Mouse (Mus musculus) cerebellum, postnatal 36 days (tissue): Measurements from ENCODE around the gene Tmco1.

Experiments
- DNase-seq, 2 experiments: peaks; one replicate each; pipeline ENCODE4 v3.0.0; 2021 to 2022; ENCODE audit warnings: mixed read lengths in 2 of 2

Gene Tmco1

DNA sequence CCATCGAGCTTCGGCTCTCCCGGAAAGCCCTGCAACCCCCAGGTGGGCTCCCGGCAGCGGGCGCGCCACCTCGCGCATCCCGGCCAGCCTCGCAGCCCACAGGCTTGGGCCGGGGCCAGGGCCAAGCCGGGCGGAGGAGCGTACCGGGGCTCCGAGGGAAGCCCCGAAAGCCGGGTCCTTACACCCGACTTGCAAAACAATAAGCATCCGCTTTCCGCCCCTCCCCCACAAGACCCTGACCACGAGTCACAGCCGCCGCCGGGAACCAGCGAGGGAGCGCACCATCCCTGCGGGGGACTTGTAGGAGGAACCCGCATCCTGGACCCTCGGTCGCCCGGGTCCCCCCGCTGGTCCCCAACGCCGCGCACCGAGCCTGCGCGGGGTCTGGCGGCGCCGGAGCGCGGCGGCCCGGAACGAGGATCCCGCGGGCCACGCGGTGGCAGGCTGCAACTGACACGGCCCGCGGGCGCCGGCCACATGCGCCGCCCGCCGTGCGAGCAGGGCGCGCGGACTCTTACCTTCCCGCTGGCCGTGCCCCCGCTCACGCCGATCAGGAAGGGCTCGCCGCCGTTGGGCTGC is 23.8 kb upstream of the Tmco1 start:
- peak; percentile 55 to 64 for DNase-seq

DNA sequence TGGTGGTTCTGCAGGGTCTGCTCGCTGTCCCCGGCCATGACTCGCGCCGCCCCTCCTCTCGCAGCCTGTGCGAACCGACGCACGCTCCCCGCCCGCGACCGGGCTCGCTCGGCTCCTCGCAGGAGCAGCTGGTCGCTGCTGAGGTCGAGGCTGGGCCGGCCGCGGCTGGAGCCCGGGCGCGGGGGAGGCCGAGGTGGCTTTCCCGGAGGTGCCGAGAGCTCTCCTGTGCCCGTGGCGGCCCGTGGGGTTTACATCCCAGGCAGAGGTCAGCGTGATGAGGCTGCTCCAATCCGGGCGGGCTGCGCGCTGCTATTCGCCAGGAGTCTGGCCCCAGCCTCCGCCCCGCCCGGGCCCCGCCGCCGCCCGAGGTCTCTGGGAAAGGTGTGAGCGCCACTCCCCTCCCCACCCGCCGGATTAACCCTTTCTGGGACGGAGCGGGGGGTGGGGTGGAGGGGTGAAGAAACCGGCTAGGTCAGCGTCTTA is 23.3 kb upstream of the Tmco1 start:
- DNase-seq = peak; percentile 92 to 96

DNA sequence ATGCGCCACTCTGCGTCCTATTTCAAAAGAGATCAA is 23.0 kb upstream of the Tmco1 start, which contains the start of gene Uck2:
TSS of gene Uck2 (minus strand) at position 1 of the 36 bp plus-strand sequence.
- DNase-seq = no peak

DNA sequence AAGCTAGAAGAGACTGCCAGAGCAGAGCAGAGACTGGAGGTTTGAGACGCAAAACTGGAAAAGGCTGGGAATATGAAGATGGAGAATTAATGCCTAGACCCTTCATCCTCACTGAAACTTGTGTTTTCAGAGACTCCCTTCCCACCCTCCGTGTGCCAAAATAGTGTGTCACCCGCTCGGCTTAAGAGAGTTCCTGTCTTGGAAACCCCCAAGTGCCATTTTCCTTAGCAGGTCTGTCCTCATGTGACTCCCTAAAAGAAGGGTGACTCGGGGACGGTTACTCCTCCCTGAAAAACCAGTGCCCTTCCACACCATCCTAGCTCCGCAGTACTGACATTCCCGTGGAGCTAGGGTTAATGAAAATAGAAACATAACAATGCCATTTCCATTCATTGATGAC is 22.8 kb upstream of the Tmco1 start:
- DNase-seq = peak in 1 of 2 experiments; percentile 36

DNA sequence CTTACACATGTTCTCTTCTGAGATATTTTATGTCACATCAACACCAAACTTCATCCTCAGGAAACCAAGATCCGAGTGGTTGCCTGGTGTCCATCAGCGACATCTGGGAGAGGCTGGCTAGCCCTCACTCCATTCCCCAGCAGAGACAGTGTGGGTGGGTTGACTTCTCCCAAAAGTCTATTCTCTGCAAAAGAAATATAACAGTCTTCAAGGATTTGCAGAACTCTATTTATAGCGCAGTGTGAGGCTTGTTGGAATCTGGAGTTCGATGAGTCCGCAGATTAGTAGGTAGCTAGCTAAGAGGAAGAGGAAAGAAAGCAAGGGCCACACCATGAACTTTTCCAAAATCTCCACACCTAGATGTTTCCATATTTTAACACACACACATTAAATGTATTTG is 21.0 kb upstream of the Tmco1 start:
- no peak for DNase-seq

DNA sequence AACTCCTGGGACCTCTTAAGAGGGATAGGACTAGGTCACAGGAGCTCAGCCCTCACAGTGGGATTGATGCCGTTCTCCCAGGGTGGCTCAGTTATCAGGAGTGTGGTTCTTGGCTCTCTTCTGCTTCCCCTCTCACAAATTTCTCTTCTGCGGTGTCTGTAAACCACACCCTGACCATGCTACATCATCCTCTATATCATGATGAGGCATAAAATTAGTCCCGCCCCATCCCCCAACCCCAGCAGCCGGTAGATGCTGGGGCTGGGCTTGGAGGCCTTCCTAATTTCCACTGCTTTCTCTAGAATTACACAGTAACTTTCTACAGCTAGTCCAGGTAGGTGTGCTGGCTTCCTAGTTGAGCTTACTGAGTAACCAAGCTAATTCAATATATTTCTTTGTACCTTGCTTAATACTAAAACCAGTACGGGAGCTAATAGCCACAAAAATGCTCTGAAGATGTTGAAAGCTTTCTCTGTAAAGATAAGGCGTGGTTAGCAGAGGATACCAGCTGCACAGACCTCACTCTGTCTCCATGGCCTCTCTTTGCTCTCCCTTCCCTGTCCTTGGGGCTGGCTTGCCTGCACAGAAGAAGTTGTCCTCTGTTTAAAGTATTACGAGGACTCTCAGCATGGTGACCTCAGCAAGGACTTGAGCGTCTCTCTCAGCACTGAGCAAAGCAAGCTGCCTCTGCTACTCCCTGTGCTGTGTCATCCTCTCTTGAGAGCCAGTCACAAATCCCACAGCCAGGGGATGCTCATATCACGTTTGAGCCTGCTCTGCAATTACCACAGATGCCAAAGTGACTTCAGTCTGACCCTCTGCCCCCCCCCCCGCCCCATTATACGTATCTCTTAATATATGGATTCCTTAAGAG is 19.3 kb upstream of the Tmco1 start:
- DNase-seq = no peak

DNA sequence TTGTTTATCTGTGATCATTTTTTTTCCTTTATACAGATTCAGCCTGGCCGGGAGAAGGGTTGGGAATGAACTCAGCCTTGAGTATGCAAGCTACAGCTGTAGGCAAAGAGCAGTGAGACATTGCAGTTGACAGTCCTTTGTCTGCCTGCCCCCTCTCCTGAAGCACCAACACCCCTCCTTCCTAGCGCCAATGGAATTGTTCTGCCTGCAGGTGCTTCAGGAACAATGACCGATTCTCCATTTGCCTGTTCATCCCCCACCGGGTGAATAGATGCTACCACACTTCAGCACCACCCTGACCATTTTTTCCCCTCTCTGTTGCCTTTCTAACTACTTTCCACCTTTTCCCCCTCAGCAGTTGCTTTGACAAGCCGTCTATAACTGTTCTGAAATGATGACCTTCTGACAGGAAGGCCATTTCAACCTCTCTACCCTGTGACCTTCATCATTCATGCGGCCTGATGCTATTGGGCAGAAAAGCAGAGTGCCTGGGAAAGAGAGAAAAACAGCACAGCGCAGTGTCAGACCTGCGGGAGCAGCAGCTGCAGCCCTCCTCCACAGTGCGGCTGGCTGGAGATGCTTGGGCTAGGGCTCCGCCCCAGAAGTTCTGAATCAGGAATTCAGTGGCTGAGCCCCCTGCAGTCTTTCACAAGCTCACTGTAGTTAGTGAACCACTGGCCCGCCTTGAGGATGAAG is 18.5 kb upstream of the Tmco1 start:
- DNase-seq = no peak

DNA sequence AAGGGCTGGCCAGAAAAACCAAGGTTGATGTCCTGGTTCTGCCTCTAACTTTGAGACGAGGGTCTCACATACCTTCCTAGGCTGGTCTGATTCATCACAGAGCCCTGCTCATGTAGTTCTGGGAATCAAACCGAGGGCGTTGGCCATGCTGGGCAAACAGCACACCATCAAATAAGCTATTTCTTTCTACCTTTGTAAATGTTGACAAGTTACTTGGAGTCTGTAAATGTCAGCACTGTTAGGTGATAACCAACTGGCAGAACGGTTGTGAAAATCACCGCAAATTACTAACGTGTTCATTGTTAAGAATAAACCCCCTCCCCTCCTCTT is 17.9 kb upstream of the Tmco1 start:
- no peak for DNase-seq

DNA sequence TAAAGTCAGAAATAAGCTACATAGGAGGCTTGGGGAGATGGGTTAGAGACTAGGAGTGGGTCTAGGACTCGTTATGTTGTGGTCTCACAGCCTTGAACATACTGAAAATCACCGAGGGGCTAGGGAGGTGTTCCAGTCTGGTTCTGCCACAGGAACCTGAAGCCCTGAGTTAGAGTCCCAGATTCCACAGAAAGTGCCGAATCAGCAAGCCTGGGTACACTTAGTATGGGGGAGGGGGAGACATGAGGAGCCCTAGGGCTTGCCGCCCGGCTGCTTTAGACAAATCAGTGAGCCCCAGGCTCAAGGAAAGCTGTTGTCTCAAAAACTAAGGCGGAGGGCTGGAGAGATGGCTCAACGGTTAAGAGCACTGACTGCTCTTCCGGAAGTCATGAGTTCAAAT is 16.6 kb upstream of the Tmco1 start:
- no peak for DNase-seq

DNA sequence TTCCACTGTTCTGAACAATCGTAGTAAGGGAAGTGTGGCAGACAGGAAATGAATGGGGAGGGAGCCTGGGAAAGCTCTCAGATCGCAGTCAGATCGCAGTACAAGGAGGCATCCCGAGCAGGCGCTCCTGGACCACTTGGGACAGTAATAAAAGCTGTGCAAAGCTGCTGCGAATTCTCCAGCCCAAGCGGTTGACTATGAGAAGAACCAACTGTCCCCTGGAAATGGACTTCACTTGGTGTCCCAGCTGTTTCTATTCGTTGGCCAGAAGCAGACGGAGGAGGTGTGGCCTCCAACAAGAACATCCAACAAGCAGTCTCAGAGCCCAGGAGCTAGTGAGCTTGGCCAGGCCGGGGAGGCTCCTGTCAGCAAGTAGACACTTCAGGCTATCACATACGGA is 15.7 kb upstream of the Tmco1 start:
- DNase-seq = no peak

DNA sequence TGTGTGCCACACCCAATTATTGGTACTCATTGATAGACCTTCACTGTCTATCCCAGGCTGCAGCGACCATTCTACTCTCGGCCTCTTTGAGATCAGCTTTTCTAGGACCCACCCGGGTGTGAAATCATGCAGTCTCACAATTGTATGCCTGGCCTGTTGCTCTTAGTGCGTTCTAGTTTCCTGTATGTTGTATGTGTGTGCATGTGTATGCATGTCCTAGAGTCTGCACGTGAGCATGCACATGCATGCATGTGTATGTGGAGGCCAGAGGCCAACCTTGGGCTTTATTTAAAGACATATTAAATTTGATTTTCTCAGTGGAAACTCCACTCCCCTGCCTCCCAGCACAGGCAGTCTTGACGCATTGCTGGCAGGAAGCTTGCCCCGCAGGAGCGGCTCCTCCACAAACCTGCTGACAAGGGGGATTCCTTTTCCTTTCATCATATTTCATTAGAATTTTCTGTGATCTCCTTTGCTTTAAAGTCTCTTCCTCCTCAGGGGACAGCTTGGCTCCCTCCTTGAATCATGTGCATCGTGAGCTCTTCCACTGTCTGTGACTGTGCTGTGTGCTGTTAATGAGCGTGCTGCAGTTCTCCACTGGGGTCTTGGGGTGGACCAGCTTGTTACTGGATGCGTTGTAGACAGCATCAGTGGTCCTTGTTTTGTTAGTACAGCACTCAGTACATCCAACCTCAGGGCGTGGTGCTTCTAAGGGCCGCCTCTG is 12.3 kb upstream of the Tmco1 start:
- DNase-seq = no peak

DNA sequence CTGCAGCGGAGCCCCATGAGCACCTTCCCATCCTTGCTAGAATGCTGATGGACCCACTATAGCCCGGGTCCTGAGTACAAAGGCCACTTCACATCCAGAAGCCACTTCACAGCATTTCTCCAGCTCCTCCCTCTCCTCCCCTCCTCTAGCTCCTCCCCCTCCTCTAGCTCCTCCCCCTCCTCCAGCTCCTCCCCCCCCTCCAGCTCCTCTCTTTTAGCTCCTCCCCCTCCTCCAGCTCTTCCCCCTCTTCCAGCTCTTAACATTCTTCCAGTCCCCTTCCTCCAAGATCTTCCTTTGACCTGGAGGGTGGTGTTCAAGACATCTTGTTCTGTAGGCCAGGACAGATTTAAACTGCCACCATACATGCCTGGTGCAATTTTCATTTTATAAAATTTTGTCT is 8.1 kb upstream of the Tmco1 start:
- no peak for DNase-seq

DNA sequence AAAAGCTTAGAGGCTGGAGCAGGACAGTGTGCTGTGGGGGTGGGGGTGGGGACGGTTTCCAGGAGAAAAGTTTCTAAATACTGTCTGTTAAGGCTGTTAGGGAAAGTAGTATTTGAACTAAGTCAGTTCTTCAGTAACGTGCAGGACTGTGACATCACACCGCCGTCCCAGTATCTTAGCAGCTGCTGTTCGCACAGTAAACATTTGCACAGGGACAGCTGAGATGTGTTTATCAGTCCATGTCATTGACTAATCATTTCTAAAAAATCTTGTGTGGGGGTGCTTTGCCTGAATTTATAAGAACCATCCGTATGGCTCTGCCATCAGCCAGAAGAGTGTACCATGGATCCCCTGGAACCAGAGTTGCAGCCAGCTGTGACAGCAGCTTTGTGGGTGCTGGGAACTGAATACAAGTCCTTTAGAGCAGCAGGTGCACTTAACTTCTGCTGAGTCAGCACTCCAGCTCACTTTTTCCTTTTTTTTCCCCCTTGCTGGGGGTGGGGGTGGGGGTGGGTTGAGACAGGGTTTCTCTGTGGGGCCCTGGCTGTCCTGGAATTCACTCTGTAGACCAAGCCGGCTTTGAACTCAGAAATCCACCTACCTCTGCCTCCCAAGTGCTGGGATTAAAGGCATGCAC is 2.6 kb upstream of the Tmco1 start:
- DNase-seq = no peak

DNA sequence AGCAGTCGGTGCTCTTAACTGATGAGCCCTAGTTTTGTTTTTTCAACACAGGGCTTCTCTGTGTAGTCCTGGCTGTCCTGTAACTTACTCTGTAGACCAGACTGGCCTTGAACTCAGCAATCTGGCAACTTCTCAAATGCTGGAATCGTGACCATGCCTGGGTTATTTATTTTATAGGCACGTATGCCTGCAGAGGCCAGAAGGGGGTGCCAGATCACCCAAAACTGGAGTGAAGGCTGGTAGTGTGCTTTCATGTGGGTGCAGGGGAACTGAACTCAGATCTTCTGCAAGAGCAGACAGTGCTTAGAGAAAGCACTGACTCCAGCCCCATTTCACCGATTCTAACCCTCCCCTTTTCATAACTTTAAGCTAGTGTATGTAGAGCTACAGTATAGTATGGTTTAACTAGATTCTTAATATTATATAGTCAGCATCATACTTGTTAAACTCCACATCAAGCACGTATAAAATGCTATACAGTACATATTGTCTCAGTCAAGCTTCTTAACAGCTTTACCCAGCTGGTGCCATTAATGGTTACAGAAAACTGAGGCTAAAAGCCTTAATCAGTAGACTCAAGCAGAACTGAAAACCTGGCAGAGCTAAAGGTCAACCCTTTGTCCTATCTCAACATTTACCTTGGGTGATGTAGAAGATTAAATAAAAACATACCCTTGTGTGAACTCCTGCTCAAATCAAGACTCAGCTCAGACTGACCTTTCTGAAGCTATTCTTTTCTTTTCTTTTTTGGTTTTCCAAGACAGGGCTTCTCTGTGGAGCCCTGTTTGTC is 1.5 kb upstream of the Tmco1 start:
- DNase-seq = peak; percentile 43 to 45

DNA sequence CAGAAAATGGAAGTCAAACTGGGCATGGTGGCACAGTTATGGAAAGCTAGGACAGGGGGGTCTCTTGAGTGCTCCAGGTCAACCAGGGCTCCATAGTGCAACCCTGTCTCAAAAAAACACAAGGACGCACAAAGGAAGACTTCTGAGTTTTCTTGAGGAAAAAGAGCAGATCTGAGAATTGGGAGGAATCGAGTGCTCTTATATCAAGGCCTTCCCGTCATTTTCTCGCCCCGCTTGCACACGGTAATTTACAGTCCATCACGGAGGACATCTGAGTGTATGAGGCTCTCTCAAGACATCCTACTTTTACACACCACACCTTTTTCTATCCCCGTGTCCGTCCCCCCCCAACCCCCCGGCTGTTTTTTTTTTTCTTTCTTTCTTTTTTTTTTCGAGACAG is 504 bp upstream of the Tmco1 start:
- peak in 1 of 2 experiments; percentile 12 for DNase-seq

DNA sequence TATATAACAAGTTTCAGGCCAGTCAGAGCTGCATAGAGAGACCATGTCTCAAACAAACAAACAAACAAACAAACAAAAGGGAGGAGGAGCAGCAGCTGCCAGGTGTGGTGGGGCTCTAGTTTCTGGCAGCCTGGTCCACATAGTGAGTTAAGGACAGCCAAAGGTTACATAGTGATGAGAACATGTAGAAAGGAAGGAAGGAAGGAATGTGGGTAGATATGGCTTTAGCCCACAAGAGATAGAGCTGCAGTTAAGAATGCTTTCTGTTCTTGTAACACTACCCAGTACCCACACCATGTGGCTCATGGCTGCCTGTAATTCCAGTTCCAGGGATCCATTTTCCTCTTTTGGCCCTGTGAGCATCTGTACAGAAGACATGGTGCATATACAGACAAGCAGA is 4.2 kb downstream of the Tmco1 start:
- DNase-seq = no peak

DNA sequence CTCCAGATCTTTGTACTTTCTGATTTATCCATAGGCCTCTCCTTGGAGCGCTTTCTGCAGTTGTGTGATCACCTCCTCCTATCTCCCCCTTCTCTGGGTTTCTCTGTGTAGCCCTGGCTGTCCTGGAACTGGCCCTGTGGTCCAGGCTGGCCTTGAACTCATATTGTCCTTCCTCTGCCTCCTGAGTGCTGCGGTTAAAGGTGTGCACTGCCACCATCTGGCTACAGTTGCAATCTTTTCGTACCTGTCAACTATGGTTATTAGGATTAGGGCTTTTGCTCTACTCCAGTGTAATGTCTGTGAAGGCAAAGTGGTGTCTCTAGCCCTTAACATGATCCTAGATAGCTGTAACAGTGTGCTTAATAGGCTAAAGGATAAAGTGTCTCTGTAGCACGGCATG is 5.0 kb downstream of the Tmco1 start:
- no peak for DNase-seq

DNA sequence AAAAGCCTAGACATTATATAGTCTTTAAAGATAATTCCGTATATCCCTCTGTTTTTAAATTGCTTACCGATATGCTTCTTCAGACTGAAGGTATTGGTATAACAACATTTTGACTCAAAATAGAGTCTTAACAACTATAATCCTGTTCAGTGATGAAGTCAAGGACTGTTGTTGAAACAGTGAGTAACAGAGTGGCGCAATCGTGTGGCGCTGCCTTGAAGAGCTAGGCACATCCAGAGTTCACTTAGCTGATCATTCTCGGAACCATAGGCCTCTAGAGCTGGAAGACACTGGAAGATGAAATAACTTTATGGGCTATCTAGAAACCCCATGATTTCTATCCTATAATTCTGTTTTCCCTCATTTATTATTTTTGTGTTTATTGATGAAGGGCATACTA is 13.5 kb downstream of the Tmco1 start:
- DNase-seq = no peak

DNA sequence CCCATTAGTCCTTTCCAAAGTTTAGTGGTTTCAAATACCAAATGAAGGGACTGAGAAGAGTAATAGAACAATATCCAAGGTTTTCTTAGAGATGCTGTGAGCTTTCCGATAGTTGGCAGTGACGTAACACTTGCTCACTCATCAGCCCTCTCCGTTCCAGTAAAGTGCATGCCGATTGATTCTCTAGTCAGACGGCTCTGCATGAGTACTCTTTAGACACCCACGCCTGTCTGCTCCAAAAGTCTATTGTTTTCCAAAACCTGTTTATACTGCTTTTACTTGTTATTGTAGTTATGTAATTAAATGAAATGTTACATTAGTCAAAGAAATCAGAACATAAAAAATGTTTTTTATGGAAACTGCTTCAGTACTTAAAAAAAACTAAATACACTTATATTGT is 20.6 kb downstream of the Tmco1 start:
- DNase-seq = no peak

DNA sequence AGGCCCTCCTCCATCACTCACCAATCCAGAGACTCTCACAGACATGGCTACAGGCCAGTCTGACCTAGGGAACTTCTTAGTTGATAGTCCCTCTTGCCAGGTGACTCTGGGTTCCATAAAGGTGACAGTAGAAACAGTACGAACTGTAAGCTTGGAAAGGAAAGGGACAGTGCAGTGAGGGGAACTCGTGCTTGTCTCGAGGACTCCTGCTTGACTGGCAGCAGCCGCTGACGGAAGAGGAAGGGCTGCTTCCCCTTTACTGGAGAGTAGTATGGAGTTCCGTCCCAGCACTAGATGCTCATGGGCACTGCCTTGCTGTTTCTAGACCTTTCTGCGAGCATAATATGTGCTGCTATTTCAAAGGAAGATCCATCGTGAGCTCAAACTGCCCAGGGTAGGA is 22.9 kb downstream of the Tmco1 start:
- DNase-seq = no peak

DNA sequence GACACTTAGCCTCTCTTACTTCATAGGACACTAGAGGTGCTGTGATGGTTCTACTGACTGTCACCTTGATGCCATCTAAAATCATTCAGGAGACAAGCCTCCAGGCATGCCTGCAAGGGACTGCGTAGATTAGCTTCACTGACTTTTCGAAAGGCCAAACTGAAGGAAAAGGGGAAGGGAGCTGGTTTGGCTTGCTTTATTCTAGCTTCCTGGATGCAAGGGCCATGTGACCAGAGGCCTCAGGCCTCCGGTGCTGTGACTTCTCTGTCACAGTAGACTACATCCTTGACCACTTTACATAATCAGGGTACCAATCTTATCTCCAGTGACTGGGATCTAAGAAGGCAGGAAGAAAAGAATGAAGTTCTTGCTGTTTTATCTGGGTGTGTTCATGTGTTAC is 28.2 kb downstream of the Tmco1 start:
- no peak for DNase-seq

DNA sequence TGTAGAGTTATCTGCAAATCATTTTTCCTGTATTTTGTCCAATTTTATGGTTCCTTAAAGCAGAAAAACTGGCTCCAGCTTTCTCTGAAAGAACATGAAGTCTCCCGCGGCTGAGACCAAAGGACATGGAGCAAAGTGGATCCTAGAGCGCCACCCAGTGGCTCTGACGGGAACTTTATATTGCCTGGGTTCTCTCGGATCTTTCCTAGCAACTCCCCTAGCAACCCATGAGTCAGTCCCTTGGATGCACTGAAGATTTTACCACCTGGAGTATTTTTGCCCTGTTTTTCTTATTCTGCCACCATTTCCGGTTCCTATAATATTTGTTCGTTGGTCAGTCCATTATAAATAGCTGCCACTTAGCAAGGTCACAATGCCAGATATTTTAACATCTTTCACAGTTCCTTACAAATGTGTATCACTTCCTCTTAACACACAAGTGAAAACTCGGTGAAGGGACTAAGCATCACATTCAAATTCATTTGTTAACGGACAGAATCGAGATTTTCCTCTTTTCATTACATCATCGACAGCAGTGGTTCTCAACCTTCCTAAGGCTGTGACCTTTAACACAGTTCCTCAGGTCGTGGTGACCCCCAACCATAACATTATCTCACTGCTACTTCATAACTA is 29.4 kb downstream of the Tmco1 start:
- peak; percentile 89 to 94 for DNase-seq
